Mouse (Mus musculus): Measurements from ENCODE around the gene Spata31d1b.
"Not testable (repeated sequence)": the region's sequence is repeated elsewhere in the genome, so short reads cannot be mapped to it uniquely, and the experiment has no call there.

Gene Spata31d1b

DNA sequence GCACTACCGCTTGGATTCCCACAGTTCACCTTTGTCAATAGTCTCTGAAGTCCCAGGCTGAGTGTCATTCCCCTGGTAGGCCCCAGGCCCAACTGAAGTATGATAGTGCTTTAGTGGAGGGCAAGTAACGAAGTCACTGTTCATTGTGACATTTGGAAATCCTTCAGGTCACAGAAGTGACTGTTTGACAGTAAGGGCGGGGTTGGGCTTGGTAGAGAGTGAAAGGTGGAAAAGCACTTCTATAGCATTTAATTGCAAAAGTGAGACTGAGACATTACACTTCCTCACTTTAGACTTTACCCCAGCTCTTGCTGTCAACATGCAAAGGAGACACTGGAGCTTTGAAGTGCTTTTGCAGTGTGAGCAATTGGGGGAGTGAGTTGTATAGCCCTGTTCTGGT lies 18.1 kb upstream of the Spata31d1b start, which contains the start of gene 4921517D22Rik:
Gene 4921517D22Rik (minus strand): TSS at position 101 of the 400 bp plus-strand sequence.
- DNase-seq (ENCODE audit: low spot score), result no peak

DNA sequence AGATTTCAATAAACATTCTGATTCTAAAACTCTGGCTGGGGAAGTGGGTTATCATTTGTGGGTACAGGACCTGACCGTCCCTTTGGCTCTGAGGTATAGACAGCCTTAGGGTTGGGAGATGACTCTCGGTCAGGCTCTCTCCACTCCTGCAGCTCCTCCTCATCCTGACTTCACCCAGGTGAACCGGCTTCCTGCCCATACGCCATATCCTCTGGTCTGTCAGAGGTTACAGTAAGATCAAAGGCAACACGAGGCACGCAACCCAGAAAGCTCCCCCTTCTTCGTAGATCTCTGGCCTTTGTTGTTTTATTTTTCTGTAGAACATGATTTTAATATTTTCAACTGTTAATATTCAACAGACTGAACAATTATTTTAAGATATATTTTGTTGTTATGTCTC lies 16.3 kb upstream of the Spata31d1b start:
- DNase-seq (ENCODE audit: low spot score), result no peak

DNA sequence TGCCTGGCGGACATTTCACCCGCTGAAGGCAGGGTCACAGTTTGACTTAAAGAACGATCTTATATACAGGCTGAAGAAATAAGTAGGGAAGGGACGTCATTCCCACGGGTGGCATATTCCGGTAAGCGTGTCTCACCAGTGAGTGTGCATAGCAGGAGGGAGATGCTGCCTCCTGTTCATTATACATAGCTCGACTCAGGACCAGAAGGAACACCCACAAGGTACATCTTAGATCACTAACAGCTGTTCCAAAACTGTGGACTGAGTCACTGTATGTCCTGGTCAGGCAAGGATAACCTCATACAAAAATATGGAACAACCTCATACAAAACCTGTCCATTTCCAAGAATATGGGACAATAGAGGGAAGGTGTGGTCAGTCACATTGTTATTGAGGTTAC lies 13.0 kb upstream of the Spata31d1b start:
- DNase-seq (ENCODE audit: low spot score), result no peak

DNA sequence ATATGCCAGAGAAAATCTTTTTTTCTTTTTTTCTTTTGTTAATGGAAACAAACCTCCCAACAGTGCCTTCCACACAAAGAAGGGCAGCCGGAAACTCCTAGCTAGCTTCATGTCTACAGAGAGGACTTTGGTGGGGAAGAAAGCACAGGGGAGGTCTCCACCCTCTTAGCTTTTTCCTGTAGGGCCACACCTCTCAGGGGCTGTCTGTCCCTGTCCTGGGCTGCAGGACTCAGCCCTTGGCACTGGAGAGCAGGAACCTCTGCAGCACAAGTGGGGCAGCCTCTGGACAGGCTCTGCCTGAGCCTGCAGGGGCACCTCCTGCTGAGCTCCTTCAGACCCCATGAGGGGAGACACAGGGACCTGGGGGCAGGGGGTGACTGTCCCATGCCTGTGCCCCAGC lies 11.9 kb upstream of the Spata31d1b start:
- not testable (repeated sequence) for DNase-seq (ENCODE audit: low spot score)

DNA sequence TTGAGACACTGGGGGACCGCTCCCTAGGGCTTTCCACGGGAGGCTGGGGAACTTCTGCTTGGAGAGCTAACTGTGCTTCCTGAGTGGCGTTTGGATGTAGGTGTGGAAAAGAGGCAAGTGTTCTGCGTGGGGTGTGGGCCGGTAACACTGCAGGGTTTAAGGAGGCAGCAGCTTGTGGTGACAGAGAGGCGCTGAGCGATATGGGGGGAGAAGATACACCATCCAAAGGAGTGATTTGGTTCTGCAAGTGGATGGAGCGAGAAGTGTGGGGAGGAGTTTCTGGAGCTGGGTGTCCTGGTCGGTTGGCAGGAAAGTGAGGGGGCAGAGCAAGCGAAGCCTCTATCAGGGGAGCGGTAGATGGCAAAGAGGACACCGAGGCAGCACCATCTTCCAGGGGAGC lies 8.6 kb upstream of the Spata31d1b start:
- DNase-seq (ENCODE audit: low spot score), result no peak

DNA sequence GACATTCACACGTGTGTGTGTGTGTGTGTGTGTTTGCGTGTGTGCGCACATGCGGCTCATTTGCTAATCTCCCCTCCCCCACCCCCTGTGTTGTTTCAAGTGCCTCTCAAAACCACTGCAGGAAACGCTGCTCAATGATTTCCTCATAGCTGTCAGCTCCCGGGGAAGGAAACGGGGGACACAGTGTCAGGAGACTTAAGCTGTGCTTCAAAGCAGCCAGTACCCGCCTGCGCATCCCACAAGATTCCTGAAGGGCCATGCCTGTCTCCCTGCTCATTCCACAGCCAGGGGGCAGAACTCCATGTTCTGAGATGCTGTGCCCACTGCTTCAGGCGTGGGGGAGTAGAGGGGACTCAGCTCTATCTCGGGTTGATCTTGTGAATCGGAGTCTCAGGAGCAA lies 7.5 kb upstream of the Spata31d1b start:
- DNase-seq (ENCODE audit: low spot score), result no peak

DNA sequence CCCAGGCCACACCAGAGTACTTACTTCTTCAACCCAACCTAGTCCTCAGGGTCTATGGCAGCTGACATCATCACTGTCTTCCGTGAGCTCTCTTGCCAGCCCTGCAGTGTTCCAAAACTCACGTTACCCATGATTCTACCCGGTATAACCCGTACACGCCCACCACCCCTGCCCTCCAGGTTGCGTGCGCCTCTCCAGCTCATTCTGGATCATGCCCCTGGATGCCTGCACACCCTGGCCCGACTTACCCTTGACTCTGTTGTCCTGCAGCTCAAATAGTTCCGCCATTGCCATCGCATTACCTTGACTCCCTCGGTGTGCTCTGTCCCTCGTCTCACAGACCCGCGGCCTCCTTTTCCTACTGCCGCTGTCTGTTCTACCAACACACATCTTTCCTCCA lies 1.9 kb upstream of the Spata31d1b start, which contains the start of gene Spata31d1a:
Gene Spata31d1a (minus strand): TSS at position 101 of the 400 bp plus-strand sequence.
- DNase-seq (ENCODE audit: low spot score), result no peak

DNA sequence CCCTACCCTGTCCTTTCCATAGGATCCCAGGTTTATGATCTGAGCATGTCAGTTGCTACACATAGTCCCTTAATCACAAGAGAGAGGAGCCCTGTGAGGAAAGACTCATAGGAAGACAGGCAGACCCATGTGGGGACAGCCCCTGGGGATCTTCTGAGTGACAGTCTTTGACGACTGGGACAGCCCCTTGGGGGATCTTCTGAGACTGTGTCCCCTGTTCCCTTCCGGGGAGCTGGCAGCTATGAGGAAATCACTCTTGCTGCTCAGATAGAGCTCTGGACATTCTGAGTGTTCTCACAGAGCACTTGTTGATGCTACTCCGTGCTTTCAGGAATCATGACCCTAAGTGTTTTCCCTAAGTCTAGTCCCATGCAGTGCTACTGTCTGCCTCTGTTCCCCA lies 1.6 kb downstream of the Spata31d1b start:
- no peak for DNase-seq (ENCODE audit: low spot score)

DNA sequence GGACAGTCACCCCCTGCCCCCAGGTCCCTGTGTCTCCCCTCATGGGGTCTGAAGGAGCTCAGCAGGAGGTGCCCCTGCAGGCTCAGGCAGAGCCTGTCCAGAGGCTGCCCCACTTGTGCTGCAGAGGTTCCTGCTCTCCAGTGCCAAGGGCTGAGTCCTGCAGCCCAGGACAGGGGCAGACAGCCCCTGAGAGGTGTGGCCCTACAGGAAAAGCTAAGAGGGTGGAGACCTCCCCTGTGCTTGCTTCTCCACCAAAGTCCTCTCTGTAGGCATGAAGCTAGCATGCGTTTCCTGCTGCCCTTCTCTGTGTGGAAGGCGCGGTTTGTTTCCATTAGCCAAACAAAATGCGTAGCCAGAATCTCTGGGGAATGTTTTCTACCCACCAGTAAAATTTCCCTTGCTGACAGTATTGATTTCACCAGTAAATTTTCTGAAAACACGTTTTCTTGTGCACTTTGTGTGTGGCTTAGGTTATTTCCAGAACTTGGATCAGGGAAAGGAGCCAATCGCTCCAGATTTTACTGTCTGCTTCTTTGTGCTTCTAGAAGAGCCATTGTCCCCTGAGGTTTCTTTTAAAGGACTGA lies 6.9 kb downstream of the Spata31d1b start:
- DNase-seq (ENCODE audit: low spot score), result not testable (repeated sequence)

DNA sequence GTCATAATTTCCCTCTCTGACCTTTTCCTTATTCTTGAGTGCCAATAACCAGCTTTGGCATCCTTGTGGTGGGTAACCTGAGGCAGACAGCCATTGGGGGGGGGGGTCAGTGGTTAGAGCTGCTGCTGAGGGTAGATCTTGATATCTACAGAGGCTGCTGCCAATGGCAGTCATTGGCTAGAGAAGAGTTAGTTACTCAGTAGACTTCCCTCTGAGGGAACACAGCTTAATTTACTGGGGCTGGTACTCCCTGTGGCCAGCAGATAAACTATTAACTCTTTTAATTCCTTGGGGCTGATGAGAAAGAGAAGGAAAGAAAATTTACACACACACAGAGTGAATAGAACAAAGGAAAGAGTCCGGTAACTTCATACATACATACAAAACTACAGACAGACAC lies 7.4 kb downstream of the Spata31d1b start:
- no peak for DNase-seq (ENCODE audit: low spot score)

DNA sequence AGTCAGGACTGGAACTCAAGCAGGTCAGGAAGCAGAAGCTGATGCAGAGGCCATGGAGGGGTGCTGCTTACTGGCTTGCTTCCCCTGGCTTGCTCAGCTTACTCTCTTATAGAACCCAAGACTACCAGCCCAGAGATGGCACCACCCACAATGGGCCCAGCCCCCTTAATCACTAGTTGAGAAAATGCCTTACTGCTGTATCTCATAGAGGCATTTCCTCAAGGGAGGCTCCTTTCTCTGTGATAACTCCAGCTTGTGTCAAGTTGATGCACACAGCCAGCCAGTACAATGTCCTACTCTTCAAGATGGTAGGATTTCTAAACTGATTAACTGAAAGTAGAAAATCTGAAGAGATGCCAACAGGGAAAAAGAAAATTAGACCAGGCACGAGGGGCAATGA lies 10.0 kb downstream of the Spata31d1b start:
- DNase-seq (ENCODE audit: low spot score), result not testable (repeated sequence)

DNA sequence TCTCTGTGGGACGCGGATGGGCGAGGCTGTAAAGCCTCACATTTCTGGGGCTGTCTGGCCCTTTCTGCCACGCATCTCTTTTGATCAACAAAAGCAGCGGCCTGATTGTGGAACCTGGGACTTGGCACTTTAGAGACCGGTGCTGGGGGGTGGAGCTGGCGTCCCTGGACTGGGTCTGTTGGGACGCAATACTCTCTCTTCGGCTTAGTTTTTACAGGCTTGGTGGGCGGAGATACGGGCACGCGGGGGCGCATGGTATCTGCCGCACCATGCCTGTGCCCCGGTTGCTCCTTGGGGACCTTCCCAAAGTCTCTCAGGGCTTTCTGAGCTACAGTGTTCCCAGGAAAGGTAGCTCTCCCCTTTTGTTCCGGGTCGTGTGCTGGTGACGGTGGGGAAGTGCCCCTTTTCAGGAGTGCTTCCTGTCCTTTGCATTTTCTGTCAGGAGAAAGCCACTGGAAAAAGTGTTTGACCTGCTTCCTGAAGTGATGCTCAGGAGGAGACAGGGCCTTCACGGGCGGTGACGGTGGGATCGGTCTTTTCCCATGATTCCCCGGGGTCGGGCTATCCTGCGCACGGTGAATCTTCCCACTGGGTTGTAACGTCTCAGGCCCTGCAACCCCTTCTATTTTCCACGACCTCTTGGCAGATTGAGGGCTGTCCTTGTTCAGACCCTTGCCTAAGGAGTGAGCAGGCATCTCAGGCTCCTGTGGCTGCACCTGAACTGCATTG lies 14.2 kb downstream of the Spata31d1b start:
- DNase-seq (ENCODE audit: low spot score), result no peak

DNA sequence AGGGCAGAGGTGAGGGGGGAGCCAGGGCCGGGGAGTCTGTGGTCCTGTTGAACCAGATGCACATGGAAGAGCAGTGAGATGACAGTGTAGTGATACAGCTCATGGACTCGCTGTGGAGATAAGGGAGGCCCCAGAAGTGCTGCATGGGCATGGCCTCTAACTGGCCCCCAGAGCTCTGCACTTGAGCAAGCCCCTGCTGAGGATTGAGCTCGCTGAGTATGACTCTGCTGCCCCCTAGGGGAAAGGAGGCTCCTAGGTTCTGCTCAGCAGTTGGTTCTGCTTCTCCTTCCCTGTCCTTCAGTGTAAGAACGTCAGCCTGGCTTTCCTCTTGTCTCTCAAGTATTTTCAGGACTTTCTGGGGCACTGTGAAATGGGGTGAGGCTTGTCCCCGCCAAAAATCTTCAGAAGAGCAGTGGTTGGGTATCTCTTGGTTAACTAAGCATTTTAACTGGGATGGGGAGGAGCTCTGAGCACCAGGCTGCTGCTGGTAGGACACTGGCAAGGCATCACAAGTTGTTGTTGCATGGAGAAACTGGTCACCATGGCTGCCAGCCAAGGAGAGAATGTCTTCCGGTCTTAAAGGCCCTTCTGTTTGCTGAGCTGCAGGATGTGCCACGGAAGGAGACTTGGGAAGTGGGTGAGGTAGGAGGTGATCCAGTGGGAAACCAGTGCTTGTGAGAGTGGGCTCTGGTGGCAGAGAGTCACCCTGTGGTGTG lies 16.5 kb downstream of the Spata31d1b start:
- DNase-seq (ENCODE audit: low spot score), result peak; percentile 66

DNA sequence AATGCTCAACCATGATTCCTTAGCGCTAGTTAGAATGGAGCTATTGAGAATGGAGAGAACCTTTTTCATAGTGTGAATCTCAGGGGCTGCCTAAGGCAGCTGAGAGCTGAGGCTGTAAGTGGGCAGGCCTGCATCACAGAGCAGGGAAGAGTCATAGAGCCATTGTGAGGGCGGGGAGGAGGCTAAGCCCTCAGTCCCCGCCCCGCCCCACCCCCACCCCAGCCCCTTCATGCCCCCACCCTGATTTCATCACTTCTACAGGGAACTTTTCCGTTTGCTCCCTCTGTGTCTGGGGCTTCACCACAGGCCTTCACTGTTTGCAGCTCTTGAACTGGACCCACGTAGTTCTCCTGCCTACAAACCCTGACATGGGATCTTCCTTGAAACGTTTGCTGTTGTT lies 19.6 kb downstream of the Spata31d1b start, which contains the start of gene Spata31d1d:
Gene Spata31d1d (minus strand): TSS at position 101 of the 400 bp plus-strand sequence.
- no peak for DNase-seq (ENCODE audit: low spot score)

DNA sequence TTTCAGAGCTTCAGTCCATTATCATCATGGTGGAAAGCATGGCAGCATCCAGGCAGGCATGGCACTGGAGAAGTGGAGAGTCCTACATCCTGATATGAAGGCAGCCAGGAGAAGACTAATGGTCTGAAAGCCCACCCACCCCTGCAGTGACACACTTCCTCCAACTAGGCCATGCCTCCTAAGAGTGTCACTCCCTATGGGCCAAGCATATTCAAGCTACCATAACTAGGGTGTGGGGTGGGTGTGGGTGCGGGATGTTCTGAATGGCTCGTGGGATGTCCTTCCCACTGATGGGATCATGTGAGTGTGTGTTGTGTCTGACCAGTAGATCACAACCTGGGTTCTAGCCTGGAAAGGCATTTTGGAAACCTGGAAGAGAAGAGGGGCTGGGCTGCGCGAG lies 21.9 kb downstream of the Spata31d1b start:
- DNase-seq (ENCODE audit: low spot score), result no peak

DNA sequence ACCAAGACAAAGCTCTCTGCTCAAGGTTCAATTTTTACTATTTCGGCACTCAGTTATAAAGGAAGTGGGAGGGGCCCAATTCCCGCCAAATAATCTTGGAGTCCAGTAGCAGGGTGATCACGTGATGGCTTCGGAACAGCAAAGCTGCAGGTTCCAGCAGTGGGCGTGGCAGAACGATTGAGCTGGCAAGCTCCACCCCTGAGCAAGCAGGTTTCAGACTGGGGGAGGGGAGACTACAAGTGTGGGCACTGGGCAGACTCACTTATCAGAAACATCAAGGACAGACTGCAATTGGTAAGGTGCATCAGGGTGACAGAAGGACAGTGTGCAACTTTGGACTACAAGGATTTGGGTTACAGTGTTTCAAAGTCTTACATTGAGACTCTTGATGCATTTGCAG lies 22.3 kb downstream of the Spata31d1b start:
- DNase-seq (ENCODE audit: low spot score), result peak; percentile 55

DNA sequence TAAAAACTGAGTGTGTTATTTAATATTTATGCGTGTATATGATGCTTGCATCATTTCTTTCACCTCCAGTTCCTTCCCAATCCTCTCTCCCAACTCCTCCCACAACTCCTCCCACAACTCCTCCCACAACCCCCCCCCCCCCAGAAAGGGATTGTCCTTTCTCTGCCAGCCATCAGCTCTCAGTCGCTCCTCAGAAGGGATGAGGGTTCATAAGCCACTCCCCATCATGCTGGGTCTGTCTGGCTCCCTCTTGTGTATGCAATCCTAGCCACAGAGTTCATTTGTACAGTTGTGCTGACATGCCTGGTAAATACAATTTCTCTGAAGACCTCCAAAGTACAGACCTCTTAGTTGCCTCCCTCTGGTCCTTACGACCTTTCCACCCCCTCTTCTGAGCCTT lies 23.1 kb downstream of the Spata31d1b start:
- DNase-seq (ENCODE audit: low spot score), result no peak

DNA sequence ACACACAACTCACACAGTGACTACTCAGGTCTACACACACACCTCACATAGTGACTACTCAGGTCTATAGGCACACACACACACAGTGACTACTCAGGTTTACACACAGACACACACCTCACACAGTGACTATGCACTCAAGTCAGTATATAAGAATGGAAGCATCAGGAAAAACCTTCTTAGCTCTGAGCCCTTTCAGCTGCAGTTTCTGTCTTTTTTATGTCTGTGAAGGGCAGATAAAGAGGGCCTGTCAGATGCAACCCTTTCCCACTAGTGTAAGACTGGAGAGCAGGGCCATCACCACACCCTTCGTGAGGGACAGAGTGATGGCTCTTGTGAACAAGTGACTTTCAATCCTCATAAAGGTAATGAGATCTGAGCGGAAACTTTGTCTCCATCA lies 26.4 kb downstream of the Spata31d1b start:
- DNase-seq (ENCODE audit: low spot score), result no peak

DNA sequence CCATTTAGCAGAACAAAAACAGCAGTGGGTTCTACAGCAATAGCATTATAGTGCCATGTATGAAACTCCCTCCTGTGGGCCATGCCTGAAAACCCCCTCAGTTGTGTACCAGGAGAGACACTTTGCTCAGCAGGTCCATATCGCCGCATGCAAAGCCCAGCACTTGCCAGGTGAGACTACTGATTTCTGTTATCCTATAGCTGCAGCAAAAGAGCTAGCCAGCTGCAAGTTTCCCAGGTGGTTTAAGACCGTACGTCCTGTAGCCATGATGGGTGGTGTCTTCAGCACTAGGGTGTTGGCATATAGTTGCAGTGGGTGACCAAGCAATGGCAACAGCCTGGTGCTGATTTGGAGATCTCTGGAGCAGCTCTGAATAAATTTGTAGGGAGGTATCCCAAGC lies 27.3 kb downstream of the Spata31d1b start:
- no peak for DNase-seq (ENCODE audit: low spot score)

DNA sequence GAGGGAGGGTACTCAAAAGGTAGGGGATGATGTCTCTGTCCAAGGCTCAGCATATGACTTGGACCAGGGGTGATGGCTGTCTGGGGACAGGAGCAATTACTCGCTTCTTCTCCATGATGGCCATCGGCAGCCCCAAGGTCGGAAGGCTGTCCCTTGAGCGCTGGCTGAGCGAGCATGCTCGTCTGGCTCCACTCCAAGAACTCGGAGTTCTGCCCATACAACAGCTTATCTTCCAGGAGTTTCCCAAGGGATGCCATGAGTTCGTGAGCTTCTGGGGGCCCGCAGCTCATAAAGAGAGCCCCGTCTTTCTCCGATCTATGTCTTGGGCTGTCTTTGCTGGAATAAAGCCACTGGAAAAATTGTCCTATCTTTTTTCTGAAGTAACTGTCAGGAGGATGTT lies 29.0 kb downstream of the Spata31d1b start:
- peak; percentile 73 for DNase-seq (ENCODE audit: low spot score)

DNA sequence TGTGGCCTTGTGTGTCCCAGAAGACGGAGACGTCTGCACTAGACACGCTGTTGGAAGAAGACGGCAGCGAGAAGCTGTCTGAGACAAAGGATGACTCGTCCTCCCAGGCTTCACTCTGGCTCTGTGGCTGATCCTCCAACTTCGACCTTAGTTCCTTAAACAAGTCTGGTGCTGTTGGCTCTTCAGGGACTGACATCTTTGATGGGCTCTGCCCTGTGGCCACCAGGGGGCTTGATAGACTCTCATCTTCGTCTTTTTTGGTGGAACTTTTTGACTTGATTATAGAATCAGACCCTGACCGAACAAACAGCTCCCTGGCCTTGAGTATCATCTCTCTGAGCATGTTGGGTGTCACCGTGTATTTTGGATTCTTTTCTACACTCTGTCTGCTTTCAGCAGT lies 29.6 kb downstream of the Spata31d1b start:
- no peak for DNase-seq (ENCODE audit: low spot score)

DNA sequence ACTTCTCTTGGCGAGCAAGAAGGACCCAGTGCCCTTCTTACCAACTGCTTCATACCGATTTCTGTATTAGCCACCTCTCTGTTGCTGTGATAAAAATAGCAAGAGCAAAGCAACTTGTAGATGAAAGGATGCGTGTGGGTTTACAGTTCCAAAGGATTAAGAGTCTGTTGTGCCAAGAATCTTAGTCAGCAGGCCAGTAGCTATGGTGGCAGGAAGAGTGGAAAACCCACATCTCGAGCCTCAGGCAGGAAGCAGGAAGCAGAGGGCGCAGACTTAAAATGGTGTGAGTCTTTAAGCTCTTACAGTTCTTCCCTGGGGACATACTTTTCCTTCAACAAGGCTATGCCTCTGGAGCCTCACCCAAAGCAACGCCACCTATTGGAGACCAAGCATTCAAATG lies 33.4 kb downstream of the Spata31d1b start:
- no peak for DNase-seq (ENCODE audit: low spot score)

DNA sequence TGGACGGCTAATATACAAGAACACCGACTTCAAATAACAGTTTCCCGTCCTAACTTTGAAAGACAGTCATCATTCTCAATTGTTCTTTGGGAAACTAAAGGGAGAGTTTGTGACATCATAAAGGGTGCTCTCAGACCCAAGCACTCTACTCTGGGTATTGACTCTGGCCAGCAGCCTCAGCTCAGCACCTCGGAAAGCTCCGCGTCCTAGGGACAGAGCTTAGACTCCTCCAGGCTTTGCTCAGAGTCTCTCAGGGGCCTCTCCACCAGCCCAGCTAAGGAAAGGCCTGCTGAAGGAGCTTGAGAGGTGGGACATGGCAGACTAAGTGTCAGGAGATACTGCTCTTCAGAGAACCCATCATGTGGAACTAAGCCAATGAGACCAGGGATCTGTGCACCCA lies 34.1 kb downstream of the Spata31d1b start:
- no peak for DNase-seq (ENCODE audit: low spot score)
